Mouse (Mus musculus): ENCODE measurements around the gene Gja4. TPM values are rescaled to one million over a fixed set of nuclear protein-coding genes. Genes with fewer than 3 reads are reported as not detected.

The Gja4 gene
- total and polyA plus RNA-seq, 3 experiments, result not detected

- no peak for DNase-seq (ENCODE audit: low read depth, low spot score)
- H3K9ac ChIP-seq (ENCODE audit: control insufficient read depth, low read depth, low read length, poor library complexity, severe bottlenecking), result no peak overlapping the region
- H3K4me3 ChIP-seq (ENCODE audit: control insufficient read depth in 1 of 2, insufficient read depth in 1 of 2, low read depth in 2 of 2, low read length in 2 of 2), result no peak overlapping the region
- H3K4me1 ChIP-seq (ENCODE audit: control insufficient read depth in 1 of 2, insufficient read depth in 2 of 2, low read length in 2 of 2), result no peaks in the 10 kb centered on the region
- H3K27me3 ChIP-seq (ENCODE audit: control insufficient read depth in 1 of 2, insufficient read depth in 2 of 2, low read length in 2 of 2), result no peaks in the 10 kb centered on the region
- H3K36me3 ChIP-seq (ENCODE audit: control insufficient read depth in 1 of 2, insufficient read depth in 2 of 2, low read length in 2 of 2), result no peaks in the 10 kb centered on the region
- no peaks in the 10 kb centered on the region for H3K9me3 ChIP-seq (replicated peaks; ENCODE audit: insufficient read depth, low read length)
- no peak for TF ChIP-seq SIN3A (IDR thresholded peaks at IDR 0.05; ENCODE audit: low read length)
- TF ChIP-seq POLR2AphosphoS2 (IDR thresholded peaks at IDR 0.05; ENCODE audit: low read length), result no peak
- no peak for TF ChIP-seq POLR2AphosphoS5 (IDR thresholded peaks at IDR 0.05; ENCODE audit: borderline replicate concordance, low read depth, low read length)
- no peak for TF ChIP-seq EP300 (IDR thresholded peaks at IDR 0.05; ENCODE audit: low read depth in 1 of 2, low read length in 2 of 2)
- TF ChIP-seq MAX (IDR thresholded peaks at IDR 0.05; ENCODE audit: low read length), result no peak
- TF ChIP-seq ZNF384 (IDR thresholded peaks at IDR 0.05; ENCODE audit: low read depth, low read length), result no peak
- TF ChIP-seq RAD21 (IDR thresholded peaks at IDR 0.05; ENCODE audit: low read depth, low read length), result no peak
- no peak for TF ChIP-seq TCF12 (IDR thresholded peaks at IDR 0.05; ENCODE audit: low read depth, low read length)
- TF ChIP-seq MYC (IDR thresholded peaks at IDR 0.05; ENCODE audit: low read depth, low read length), result no peak
- no peak for TF ChIP-seq NRF1 (IDR thresholded peaks at IDR 0.05; ENCODE audit: insufficient read depth, low read depth, low read length, poor library complexity, severe bottlenecking)
- no peak for TF ChIP-seq CHD1 (IDR thresholded peaks at IDR 0.05; ENCODE audit: low read depth, low read length)
- no peak for TF ChIP-seq SMC3 (IDR thresholded peaks at IDR 0.05; ENCODE audit: low read depth, low read length)
- TF ChIP-seq ZC3H11A (IDR thresholded peaks at IDR 0.05; ENCODE audit: low read depth, low read length), result no peak
- TF ChIP-seq BHLHE40 (IDR thresholded peaks at IDR 0.05; ENCODE audit: borderline replicate concordance, low read depth, low read length), result no peak
- TF ChIP-seq NELFE (IDR thresholded peaks at IDR 0.05; ENCODE audit: low read depth, low read length), result no peak
- no peak for TF ChIP-seq MYB (IDR thresholded peaks at IDR 0.05; ENCODE audit: low read depth, low read length)
- no peak for TF ChIP-seq TAL1 (IDR thresholded peaks at IDR 0.05; ENCODE audit: low read length)
- no peak for TF ChIP-seq TBP (IDR thresholded peaks at IDR 0.05; ENCODE audit: low read depth, low read length)
- H3K27ac ChIP-seq (ENCODE audit: control insufficient read depth, low read depth, low read length), result no peak overlapping the region
- no peaks in the 10 kb centered on the region for H3K79me2 ChIP-seq (ENCODE audit: control insufficient read depth, insufficient read depth, low read length, poor library complexity)
Measured at GRCm38 (mm10) chr4:127292631-127293030, 21.2 kb downstream of the Gja4 start.

GRCm38 (mm10) chr4:127289039-127289548 lies 24.7 kb downstream of the Gja4 start:
- no peak for DNase-seq (ENCODE audit: low read depth, low spot score)
- Histone ChIP-seq H3K36me3 (ENCODE audit: control insufficient read depth in 1 of 2, insufficient read depth in 2 of 2, low read length in 2 of 2) (no peaks in the 10 kb centered on the region), H3K27ac (ENCODE audit: control insufficient read depth, low read depth, low read length) (no peak overlapping the region), H3K27me3 (ENCODE audit: control insufficient read depth in 1 of 2, insufficient read depth in 2 of 2, low read length in 2 of 2) (no peaks in the 10 kb centered on the region), H3K9ac (ENCODE audit: control insufficient read depth, low read depth, low read length, poor library complexity, severe bottlenecking) (no peak overlapping the region), H3K9me3 (replicated peaks; ENCODE audit: insufficient read depth, low read length) (no peaks in the 10 kb centered on the region), H3K4me3 (ENCODE audit: control insufficient read depth in 1 of 2, insufficient read depth in 1 of 2, low read depth in 2 of 2, low read length in 2 of 2) (no peak overlapping the region), H3K4me1 (ENCODE audit: control insufficient read depth in 1 of 2, insufficient read depth in 2 of 2, low read length in 2 of 2) (no peaks in the 10 kb centered on the region), H3K79me2 (ENCODE audit: control insufficient read depth, insufficient read depth, low read length, poor library complexity) (no peaks in the 10 kb centered on the region)
- no peak for TF ChIP-seq MAX (IDR thresholded peaks at IDR 0.05; ENCODE audit: low read length)
- TF ChIP-seq CHD2 (IDR thresholded peaks at IDR 0.05; ENCODE audit: low read length), result no peak
- TF ChIP-seq POLR2AphosphoS5 (IDR thresholded peaks at IDR 0.05; ENCODE audit: borderline replicate concordance, low read depth, low read length), result no peak
- TF ChIP-seq MAFK (IDR thresholded peaks at IDR 0.05; ENCODE audit: borderline replicate concordance, low read depth, low read length), result no peak
- TF ChIP-seq ZKSCAN1 (IDR thresholded peaks at IDR 0.05; ENCODE audit: low read depth, low read length), result no peak
- no peak for TF ChIP-seq SMC3 (IDR thresholded peaks at IDR 0.05; ENCODE audit: low read depth, low read length)
- TF ChIP-seq ELF1 (IDR thresholded peaks at IDR 0.05; ENCODE audit: low read depth, low read length), result no peak
- TF ChIP-seq ETS1 (IDR thresholded peaks at IDR 0.05; ENCODE audit: low read depth, low read length), result no peak
- no peak for TF ChIP-seq KAT2A (conservative IDR thresholded peaks at IDR 0.05; ENCODE audit: low read depth, low read length)
- no peak for TF ChIP-seq CTCF (IDR thresholded peaks at IDR 0.05 in 2 of 3, conservative IDR thresholded peaks at IDR 0.05 in 1 of 3; ENCODE audit: control insufficient read depth in 1 of 3, insufficient read depth in 1 of 3, low read depth in 2 of 3, low read length in 3 of 3, poor library complexity in 1 of 3, severe bottlenecking in 1 of 3)
- no peak for TF ChIP-seq MEF2A (IDR thresholded peaks at IDR 0.05; ENCODE audit: extremely low read depth, insufficient replicate concordance, low read depth, low read length, poor library complexity, severe bottlenecking)
- TF ChIP-seq RAD21 (IDR thresholded peaks at IDR 0.05; ENCODE audit: low read depth, low read length), result no peak

Data from MEL (cell line).